Mouse (Mus musculus) lung, adult 18-20 months (tissue): ENCODE results near the gene Phlpp1.
A peak's percentile ranks its signal among the peaks of the same experiment; 100 is the strongest.

Experiments used
- DNase-seq, 2 experiments: peaks; one replicate each; pipeline ENCODE4 v3.0.0; 2022; ENCODE audit warnings: mixed read lengths in 2 of 2

The Phlpp1 gene

GRCm38 (mm10) chr1:106400900-106401634 lies 229.5 kb downstream of the Phlpp1 start:
- DNase-seq: peak in 1 of 2 experiments; percentile 61

GRCm38 (mm10) chr1:106403011-106403501 lies 231.5 kb downstream of the Phlpp1 start:
- no peak for DNase-seq

GRCm38 (mm10) chr1:106406852-106407251 lies 235.3 kb downstream of the Phlpp1 start:
- no peak for DNase-seq

GRCm38 (mm10) chr1:106407963-106408440 lies 236.4 kb downstream of the Phlpp1 start:
- DNase-seq: peak; percentile 70 to 75

GRCm38 (mm10) chr1:106410858-106411257 lies 239.3 kb downstream of the Phlpp1 start:
- no peak for DNase-seq

- peak in 1 of 2 experiments; percentile 26 for DNase-seq
Observed at GRCm38 (mm10) chr1:106425128-106425936, 253.8 kb downstream of the Phlpp1 start.

GRCm38 (mm10) chr1:106428170-106428569 lies 256.6 kb downstream of the Phlpp1 start:
- DNase-seq: no peak

GRCm38 (mm10) chr1:106428580-106428979 lies 257.0 kb downstream of the Phlpp1 start:
- DNase-seq: no peak

GRCm38 (mm10) chr1:106433580-106433979 lies 262.0 kb downstream of the Phlpp1 start:
- DNase-seq: no peak
